Mouse (Mus musculus): ENCODE results near the gene Sstr4. TPM values are rescaled to one million over a fixed set of nuclear protein-coding genes. Genes with fewer than 3 reads are reported as not detected.

Sstr4 gene
- polyA plus RNA-seq, 1 experiment from 2014 or later, result 3.9 TPM

DNA sequence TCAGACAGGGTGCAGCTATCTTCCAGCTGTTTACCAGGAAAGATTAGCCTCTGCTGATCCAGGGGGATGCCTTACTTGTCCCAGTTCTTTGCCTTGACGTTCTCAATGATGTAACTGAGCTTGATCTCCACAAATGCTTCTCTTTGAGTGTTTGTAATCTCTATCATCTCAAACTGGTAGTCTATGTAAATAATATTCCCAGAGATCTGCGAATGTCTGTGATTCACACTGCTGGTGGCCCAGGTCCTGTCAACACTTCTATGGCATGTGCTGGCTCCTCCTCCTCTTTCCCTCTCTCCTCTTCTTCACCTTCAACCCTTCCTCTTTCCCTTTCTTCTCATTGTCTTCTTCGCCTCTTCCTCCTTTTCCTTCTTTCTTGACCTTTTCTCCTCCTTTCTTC lies 24.0 kb downstream of the Sstr4 start:
- ATAC-seq (ENCODE audit: insufficient number of reproducible peaks, low FRiP score, low TSS enrichment, low read depth), result no peak
- no peak overlapping the region for H3K4me2 ChIP-seq

DNA sequence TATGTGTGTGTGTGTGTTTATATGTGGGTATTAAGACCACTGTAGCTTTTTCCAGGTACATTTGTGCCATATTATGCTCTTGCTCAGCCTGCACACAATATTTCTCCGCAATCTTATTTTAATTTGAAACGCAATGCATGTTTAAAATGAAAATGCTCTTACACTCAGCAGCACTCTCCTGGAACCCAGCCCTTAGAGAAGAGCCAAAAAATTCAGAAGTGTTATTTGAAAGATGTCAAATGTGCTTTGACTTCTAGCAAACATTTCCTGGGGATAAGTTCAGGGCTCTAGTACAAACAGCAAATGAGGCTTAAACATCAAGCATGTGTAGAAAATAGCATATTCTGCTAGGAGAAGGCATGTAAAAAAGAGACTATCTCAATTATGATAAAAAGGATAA lies 24.6 kb downstream of the Sstr4 start:
- no peaks in the 10 kb centered on the region for H3K9me3 ChIP-seq
- no peak overlapping the region for H3K9ac ChIP-seq
- H3K4me3 ChIP-seq, result no peak overlapping the region
- no peak overlapping the region for H3K4me2 ChIP-seq
- no peaks in the 10 kb centered on the region for H3K36me3 ChIP-seq
- ATAC-seq (ENCODE audit: insufficient number of reproducible peaks, low FRiP score, low TSS enrichment, low read depth), result no peak
- H3K4me1 ChIP-seq, result no peaks in the 10 kb centered on the region
- H3K27me3 ChIP-seq, result no peaks in the 10 kb centered on the region
- H3K27ac ChIP-seq, result no peak overlapping the region
- WGBS, result 74% methylated on average over 2 of the region's 2 CpGs

More for the DNA sequence above, 24.0 kb downstream of the Sstr4 start:
- Histone ChIP-seq H3K27me3 (no peaks in the 10 kb centered on the region), H3K27ac (no peak overlapping the region), H3K9ac (no peak overlapping the region), H3K4me3 (no peak overlapping the region), H3K36me3 (no peaks in the 10 kb centered on the region), H3K9me3 (no peaks in the 10 kb centered on the region), H3K4me1 (no peaks in the 10 kb centered on the region)
- 71% methylated on average over 3 of the region's 3 CpGs for WGBS

DNA sequence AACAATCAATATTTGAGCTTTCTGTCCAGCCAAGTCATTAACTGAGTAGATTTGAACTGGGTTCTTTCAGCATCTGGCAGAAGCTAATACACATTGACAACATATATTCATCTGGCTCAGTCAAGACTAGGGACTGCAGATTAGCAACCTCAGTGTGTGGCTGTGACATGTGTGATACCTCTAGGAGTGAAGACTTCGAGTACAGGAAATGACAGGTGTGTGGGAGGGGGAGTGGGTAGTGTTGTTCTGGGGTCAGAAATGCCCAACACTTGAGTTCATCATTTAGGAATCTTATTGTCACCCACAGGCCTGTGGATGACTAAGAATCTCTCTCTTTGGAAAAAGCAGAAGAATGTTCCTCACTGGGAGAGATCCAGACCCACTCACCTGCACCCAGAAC lies 26.0 kb downstream of the Sstr4 start:
- Histone ChIP-seq H3K27me3 (no peaks in the 10 kb centered on the region), H3K4me2 (no peak overlapping the region), H3K9ac (no peak overlapping the region), H3K4me3 (no peak overlapping the region), H3K4me1 (no peaks in the 10 kb centered on the region), H3K9me3 (no peaks in the 10 kb centered on the region), H3K27ac (no peak overlapping the region), H3K36me3 (no peaks in the 10 kb centered on the region)
- no peak for ATAC-seq (ENCODE audit: insufficient number of reproducible peaks, low FRiP score, low TSS enrichment, low read depth)
- 42% methylated on average over 1 of the region's 1 CpGs for WGBS

DNA sequence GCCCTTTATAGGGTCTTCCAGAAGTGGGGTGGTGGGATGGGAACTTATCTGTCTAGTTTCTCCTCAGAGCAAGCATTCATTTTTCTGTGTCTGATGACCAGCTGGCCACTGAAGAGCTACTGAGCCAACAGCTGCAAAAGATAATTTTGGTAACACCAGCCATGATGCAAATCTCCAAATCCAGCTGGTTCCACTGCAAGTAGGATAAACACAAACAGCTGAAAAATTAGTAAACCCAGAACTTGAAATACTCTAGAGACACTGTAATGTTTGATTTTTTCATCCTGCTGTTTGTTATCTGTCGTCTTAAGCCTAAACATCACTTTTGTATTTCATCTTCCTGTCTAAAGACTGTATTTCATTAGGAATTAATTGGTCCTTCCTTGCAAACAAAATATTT lies 26.6 kb downstream of the Sstr4 start:
- Histone ChIP-seq H3K36me3 (no peaks in the 10 kb centered on the region), H3K4me2 (no peak overlapping the region), H3K4me3 (no peak overlapping the region), H3K4me1 (no peaks in the 10 kb centered on the region), H3K9ac (no peak overlapping the region), H3K27me3 (no peaks in the 10 kb centered on the region), H3K27ac (no peak overlapping the region), H3K9me3 (no peaks in the 10 kb centered on the region)
- no peak for ATAC-seq (ENCODE audit: insufficient number of reproducible peaks, low FRiP score, low TSS enrichment, low read depth)
- WGBS, result 63% methylated on average over 1 of the region's 1 CpGs

DNA sequence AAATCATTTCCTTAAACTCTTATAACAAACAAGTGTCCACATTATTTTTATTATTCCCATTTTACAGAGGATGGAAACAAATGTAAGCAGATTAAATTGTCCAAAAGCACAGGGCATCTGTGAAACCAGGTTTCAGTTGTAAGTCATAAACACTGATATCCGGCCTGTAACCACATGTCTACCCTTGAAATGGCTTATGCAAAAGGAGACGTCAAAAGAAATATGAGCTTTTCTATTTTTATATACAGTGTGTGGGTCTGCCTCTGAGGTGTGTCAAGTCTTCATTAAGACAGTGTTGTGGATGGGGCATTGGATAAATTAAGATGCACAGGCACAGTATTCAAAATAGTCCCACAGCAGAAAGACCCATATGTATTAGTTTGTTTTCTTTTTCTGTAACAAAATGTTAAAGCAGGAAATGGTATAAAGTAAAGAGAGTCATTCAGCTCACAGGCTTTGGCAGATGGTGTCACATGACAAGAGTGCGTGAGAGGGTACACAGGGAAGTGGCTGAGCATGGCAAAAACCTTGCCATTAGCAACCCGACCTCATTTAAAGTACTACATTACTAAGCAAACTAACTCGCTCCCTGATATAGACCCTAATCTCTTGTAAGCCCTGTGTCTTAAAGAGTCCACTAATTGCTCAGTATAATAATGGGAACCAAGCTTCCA lies 30.7 kb downstream of the Sstr4 start:
- H3K4me1 ChIP-seq, result no peaks in the 10 kb centered on the region
- H3K9ac ChIP-seq, result no peak overlapping the region
- no peak overlapping the region for H3K4me3 ChIP-seq
- H3K4me2 ChIP-seq, result no peak overlapping the region
- 55% methylated on average over 5 of the region's 5 CpGs for WGBS
- no peak for ATAC-seq (ENCODE audit: insufficient number of reproducible peaks, low FRiP score, low TSS enrichment, low read depth)
- no peak overlapping the region for H3K27ac ChIP-seq
- H3K9me3 ChIP-seq, result no peaks in the 10 kb centered on the region
- H3K36me3 ChIP-seq, result no peaks in the 10 kb centered on the region
- H3K27me3 ChIP-seq, result no peaks in the 10 kb centered on the region

DNA sequence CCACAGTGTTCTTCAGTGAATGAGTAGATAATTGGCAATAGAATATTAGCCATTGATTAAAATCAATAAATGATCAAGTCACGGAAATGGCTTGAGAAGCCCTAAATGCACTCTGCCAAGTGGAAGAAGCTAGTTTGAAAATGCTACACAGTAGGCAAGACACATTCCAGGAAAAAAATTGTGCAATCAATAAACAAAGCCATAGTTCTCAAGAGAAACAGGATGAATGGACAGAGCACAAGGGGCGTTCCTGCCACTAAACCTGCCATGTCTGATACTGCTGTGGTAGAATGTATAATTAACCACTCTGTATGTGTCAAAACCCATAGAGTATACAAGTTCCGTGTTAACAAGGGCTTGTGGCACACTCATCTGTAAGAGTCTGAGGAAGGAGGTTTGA lies 32.4 kb downstream of the Sstr4 start:
- no peak overlapping the region for H3K9ac ChIP-seq
- H3K4me1 ChIP-seq, result no peaks in the 10 kb centered on the region
- H3K27me3 ChIP-seq, result no peaks in the 10 kb centered on the region
- no peaks in the 10 kb centered on the region for H3K9me3 ChIP-seq
- H3K4me2 ChIP-seq, result no peak overlapping the region
- H3K36me3 ChIP-seq, result no peaks in the 10 kb centered on the region
- no peak for ATAC-seq (ENCODE audit: insufficient number of reproducible peaks, low FRiP score, low TSS enrichment, low read depth)
- no peak overlapping the region for H3K4me3 ChIP-seq
- WGBS, result 78% methylated on average over 3 of the region's 3 CpGs
- H3K27ac ChIP-seq, result no peak overlapping the region

DNA sequence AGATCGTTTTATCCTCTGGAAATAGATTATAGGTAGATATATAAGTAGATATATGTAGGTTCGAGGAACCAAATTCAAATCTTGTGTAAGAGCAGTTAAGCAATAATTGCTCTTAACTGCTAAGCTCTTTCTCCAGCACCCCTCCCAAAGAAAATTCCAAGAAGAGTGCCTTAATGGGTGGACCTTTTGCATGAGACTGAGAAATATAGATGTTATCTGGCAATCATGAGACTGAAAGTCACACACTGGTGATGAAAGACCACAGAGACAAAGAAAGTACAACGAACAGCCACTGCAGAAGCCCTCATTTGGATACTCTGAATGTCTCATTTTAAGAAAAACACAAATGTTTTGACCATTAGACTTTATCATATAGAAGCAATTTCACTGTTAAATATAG lies 33.4 kb downstream of the Sstr4 start:
- no peaks in the 10 kb centered on the region for H3K9me3 ChIP-seq
- no peak overlapping the region for H3K9ac ChIP-seq
- H3K4me3 ChIP-seq, result no peak overlapping the region
- no peaks in the 10 kb centered on the region for H3K36me3 ChIP-seq
- H3K4me2 ChIP-seq, result no peak overlapping the region
- ATAC-seq (ENCODE audit: insufficient number of reproducible peaks, low FRiP score, low TSS enrichment, low read depth), result no peak
- no peaks in the 10 kb centered on the region for H3K4me1 ChIP-seq
- H3K27me3 ChIP-seq, result no peaks in the 10 kb centered on the region
- no peak overlapping the region for H3K27ac ChIP-seq
- 72% methylated on average over 3 of the region's 3 CpGs for WGBS

DNA sequence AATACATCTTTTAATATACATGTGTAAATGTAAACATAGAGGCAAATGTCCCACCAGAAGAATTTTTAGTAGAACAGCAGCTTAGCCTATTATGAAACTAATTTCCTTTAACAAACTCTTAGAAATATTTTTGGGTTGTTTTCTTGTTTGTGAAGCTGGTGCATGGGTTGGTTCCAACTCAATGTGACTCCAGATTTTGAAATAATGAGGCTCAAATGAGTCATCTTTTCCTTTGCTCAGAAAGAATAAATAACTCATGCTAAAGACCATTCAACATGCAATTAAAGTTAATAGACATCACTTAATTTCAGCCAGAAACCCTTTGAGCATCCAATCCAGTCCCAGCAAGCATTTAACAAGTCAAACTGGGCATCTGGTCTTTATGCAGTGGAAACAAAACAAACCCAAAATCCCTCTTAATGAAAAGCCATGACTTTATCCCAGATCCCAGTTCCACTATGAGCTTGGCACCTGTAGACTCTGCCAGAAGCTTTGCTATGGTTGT lies 33.9 kb downstream of the Sstr4 start:
- no peak for ATAC-seq (ENCODE audit: insufficient number of reproducible peaks, low FRiP score, low TSS enrichment, low read depth)
- H3K4me3 ChIP-seq, result no peak overlapping the region
- no peak overlapping the region for H3K9ac ChIP-seq

DNA sequence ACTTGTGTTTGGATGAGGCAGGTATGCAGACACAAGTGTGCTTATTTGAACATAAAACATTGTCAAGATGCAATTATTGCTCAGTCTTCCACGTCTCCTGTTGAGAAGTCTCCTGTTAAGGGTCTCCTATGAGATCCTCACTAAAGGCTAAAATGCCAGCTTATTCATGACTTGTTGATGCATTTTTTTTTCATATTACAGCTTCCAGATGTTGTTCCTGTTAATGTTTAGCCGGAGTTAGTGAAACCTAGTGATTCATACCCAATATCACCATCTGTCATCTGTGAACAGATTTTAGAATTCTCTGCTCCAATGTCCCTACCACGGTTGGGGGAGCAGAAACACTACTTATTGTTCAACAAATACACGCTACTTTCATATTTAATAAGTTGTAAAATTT lies 35.8 kb downstream of the Sstr4 start:
- Histone ChIP-seq H3K9me3 (no peaks in the 10 kb centered on the region), H3K4me1 (no peaks in the 10 kb centered on the region), H3K27ac (no peak overlapping the region), H3K36me3 (no peaks in the 10 kb centered on the region), H3K9ac (no peak overlapping the region), H3K27me3 (no peaks in the 10 kb centered on the region), H3K4me2 (no peak overlapping the region), H3K4me3 (no peak overlapping the region)
- ATAC-seq (ENCODE audit: insufficient number of reproducible peaks, low FRiP score, low TSS enrichment, low read depth), result no peak
- WGBS, result 56% methylated on average over 4 of the region's 4 CpGs

More for the DNA sequence above, 33.9 kb downstream of the Sstr4 start:
- no peaks in the 10 kb centered on the region for H3K36me3 ChIP-seq
- no peak overlapping the region for H3K27ac ChIP-seq
- no peaks in the 10 kb centered on the region for H3K27me3 ChIP-seq
- no peaks in the 10 kb centered on the region for H3K4me1 ChIP-seq
- H3K4me2 ChIP-seq, result no peak overlapping the region
- no peaks in the 10 kb centered on the region for H3K9me3 ChIP-seq

DNA sequence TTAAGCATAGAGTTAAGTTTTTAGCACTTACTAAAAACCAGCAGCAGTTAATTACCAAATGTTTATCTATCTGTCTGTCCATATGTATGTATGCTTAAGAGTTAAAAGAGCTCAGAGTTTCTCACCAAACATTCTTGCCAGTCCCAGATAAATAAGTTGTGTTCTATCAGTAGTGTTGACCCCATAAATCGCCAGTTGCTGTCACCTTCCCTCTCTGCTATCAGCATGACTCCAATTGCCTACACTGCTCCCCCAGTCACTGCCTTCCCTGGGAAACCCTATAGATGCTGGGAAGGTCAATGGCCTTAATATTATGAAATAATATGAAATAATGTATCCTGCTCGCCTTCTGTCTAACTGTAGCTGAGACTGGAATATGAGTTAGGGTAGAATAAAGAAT lies 37.2 kb downstream of the Sstr4 start:
- no peak for ATAC-seq (ENCODE audit: insufficient number of reproducible peaks, low FRiP score, low TSS enrichment, low read depth)
- Histone ChIP-seq H3K4me1 (no peaks in the 10 kb centered on the region), H3K4me3 (no peak overlapping the region), H3K27ac (no peak overlapping the region), H3K27me3 (no peaks in the 10 kb centered on the region), H3K36me3 (no peaks in the 10 kb centered on the region), H3K9me3 (no peaks in the 10 kb centered on the region), H3K4me2 (no peak overlapping the region), H3K9ac (no peak overlapping the region)
- whole genome bisulfite sequencing, result 50% methylated on average over 2 of the region's 2 CpGs

DNA sequence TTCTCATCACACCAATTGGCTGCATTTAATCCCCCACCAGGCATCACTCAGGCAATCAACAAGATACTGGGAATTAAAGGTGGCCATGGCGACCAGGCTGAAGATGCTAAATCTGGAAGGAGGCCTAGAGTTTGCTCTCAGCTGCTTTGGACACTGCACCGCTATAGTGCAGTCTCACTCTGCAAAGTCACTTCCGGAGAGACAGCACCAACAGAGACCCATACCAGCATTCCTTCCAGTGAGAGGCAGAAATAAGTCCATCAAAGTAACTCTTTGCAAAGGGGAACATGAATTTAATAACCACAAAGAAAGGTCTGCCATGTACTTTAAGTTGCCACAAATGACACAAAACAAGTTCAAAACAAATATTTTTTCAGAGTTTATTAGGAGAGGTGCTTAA lies 41.1 kb downstream of the Sstr4 start:
- no peak overlapping the region for H3K4me2 ChIP-seq
- no peak overlapping the region for H3K9ac ChIP-seq
- 57% methylated on average over 3 of the region's 3 CpGs for WGBS

DNA sequence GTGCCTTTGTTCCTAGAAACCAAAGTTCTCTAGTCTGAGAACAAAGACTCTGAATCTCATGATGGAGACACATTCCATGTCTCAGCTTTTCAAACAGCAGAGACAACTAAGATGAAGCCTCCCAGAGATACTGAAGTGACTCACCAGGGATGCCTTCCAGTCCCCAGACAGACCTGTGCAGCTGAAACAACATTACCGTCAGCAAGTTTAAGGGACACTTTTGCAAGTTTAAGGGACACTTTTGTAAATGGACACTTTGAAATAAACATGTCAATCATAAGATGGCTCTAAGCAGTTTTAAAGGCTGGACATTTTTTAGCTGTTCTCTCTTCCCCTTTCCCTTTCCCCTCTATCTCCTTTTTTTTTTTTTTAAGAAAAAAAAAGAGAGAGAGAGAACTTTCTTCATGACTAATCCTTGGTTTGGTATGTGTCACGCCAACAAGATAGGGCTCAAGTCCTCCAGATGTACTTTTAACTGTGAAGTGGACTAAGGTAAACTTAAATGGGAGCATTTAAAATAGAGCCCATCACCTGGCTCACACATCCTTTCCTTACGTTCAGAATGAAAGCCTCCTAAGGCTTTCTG lies 44.6 kb downstream of the Sstr4 start:
- no peak overlapping the region for H3K27ac ChIP-seq
- WGBS, result 56% methylated on average over 3 of the region's 3 CpGs

More for the DNA sequence above, 41.1 kb downstream of the Sstr4 start:
- Histone ChIP-seq H3K27ac (no peak overlapping the region), H3K9me3 (no peaks in the 10 kb centered on the region), H3K27me3 (no peaks in the 10 kb centered on the region), H3K4me1 (no peaks in the 10 kb centered on the region), H3K4me3 (no peak overlapping the region), H3K36me3 (no peaks in the 10 kb centered on the region)
- no peak for ATAC-seq (ENCODE audit: insufficient number of reproducible peaks, low FRiP score, low TSS enrichment, low read depth)

More for the DNA sequence above, 44.6 kb downstream of the Sstr4 start:
- no peaks in the 10 kb centered on the region for H3K9me3 ChIP-seq
- peaks cover 3% of the 10 kb centered on the region; the same call in 1 of the 2 replicates for H3K4me1 ChIP-seq
- H3K36me3 ChIP-seq, result no peaks in the 10 kb centered on the region
- no peak overlapping the region for H3K4me3 ChIP-seq
- H3K9ac ChIP-seq, result no peak overlapping the region
- no peaks in the 10 kb centered on the region for H3K27me3 ChIP-seq
- H3K4me2 ChIP-seq, result no peak overlapping the region
- ATAC-seq (ENCODE audit: insufficient number of reproducible peaks, low FRiP score, low TSS enrichment, low read depth), result no peak

All from limb, embryonic 15.5 days (tissue).